Mouse (Mus musculus): ENCODE results near the gene Lrrc20. TPM values are rescaled to one million over a fixed set of nuclear protein-coding genes. Genes with fewer than 3 reads are reported as not detected.

The Lrrc20 gene
- polyA plus RNA-seq, 1 experiment from 2014 or later: 9.1 TPM

- H3K36me3 ChIP-seq: no peaks in the 10 kb centered on the region
- peaks cover 44% of the 10 kb centered on the region for H3K27me3 ChIP-seq (replicated peaks)
- ATAC-seq: no peak
- peaks cover 14% of the 10 kb centered on the region for H3K4me1 ChIP-seq
- H3K4me2 ChIP-seq: no peak overlapping the region
- no peak overlapping the region for H3K9ac ChIP-seq
- no peak overlapping the region for H3K4me3 ChIP-seq
- 66% methylated on average over 15 of the region's 15 CpGs for WGBS (ENCODE audit: insufficient replicate concordance)
- no peaks in the 10 kb centered on the region for H3K9me3 ChIP-seq (replicated peaks)
- H3K27ac ChIP-seq: no peak overlapping the region
These were observed 151.8 kb downstream of the Lrrc20 start for GRCm38 (mm10) chr10:61627195-61627937.

GRCm38 (mm10) chr10:61627938-61628250 is 152.3 kb downstream of the Lrrc20 start:
- no peak overlapping the region for H3K27ac ChIP-seq
- peaks cover 14% of the 10 kb centered on the region for H3K4me1 ChIP-seq
- ATAC-seq: no peak
- H3K36me3 ChIP-seq: no peaks in the 10 kb centered on the region
- no peaks in the 10 kb centered on the region for H3K9me3 ChIP-seq (replicated peaks)
- 77% methylated on average over 4 of the region's 4 CpGs for WGBS (ENCODE audit: insufficient replicate concordance)
- no peak overlapping the region for H3K4me3 ChIP-seq
- H3K9ac ChIP-seq: no peak overlapping the region
- H3K27me3 ChIP-seq (replicated peaks): peaks cover 44% of the 10 kb centered on the region
- no peak overlapping the region for H3K4me2 ChIP-seq

Other genes starting within 250 kb of the Lrrc20 start
- gene Adamts14, start 202.4 kb upstream of the Lrrc20 start, polyA plus RNA-seq (2016; fragmentation: Nextera tagmentation; extraction: Ambion mirVana): 0.27 and 0.38 TPM in 2 replicates
- gene Prf1, start 178.0 kb upstream of the Lrrc20 start, polyA plus RNA-seq (2016; fragmentation: Nextera tagmentation; extraction: Ambion mirVana): not detected in 2 replicates
- gene Pald1, start 92.3 kb upstream of the Lrrc20 start, polyA plus RNA-seq (2016; fragmentation: Nextera tagmentation; extraction: Ambion mirVana): 12.1 and 12.4 TPM in 2 replicates
- gene Nodal, start 57.8 kb upstream of the Lrrc20 start, polyA plus RNA-seq (2016; fragmentation: Nextera tagmentation; extraction: Ambion mirVana): 0.31 and 0.37 TPM in 2 replicates
- 55.2 and 57.6 TPM in 2 replicates for gene Eif4ebp2, start 23.1 kb upstream of the Lrrc20 start, polyA plus RNA-seq (2016; fragmentation: Nextera tagmentation; extraction: Ambion mirVana)
- not detected in 2 replicates for gene Npffr1, start 119.7 kb downstream of the Lrrc20 start, polyA plus RNA-seq (2016; fragmentation: Nextera tagmentation; extraction: Ambion mirVana)
- gene Ppa1, start 172.8 kb downstream of the Lrrc20 start, polyA plus RNA-seq (2016; fragmentation: Nextera tagmentation; extraction: Ambion mirVana): 137 and 147 TPM in 2 replicates
- 110 and 112 TPM in 2 replicates for gene Sar1a, start 204.5 kb downstream of the Lrrc20 start, polyA plus RNA-seq (2016; fragmentation: Nextera tagmentation; extraction: Ambion mirVana)
- 38.9 and 41.5 TPM in 2 replicates for gene Tysnd1, start 219.7 kb downstream of the Lrrc20 start, polyA plus RNA-seq (2016; fragmentation: Nextera tagmentation; extraction: Ambion mirVana)
- 3.3 and 4.2 TPM in 2 replicates for gene Aifm2, start 239.5 kb downstream of the Lrrc20 start, polyA plus RNA-seq (2016; fragmentation: Nextera tagmentation; extraction: Ambion mirVana)